Mouse (Mus musculus) stomach, postnatal 0 days (tissue): ENCODE data around the gene Tgm3.

Experiments used
- CTCF ChIP-seq: IDR thresholded peaks from 2 replicates; pipeline ENCODE4 v1.5.1; 2016; ENCODE audit warnings: antibody characterized with exemption, low read depth, mild to moderate bottlenecking, moderate library complexity
- EP300 ChIP-seq: optimal IDR thresholded peaks from 2 replicates; pipeline ENCODE3; 2016; ENCODE audit warnings: antibody characterized with exemption

GRCm38 (mm10) chr2:129999296-129999695 is 12.9 kb upstream of the Tgm3 start:
- no peak for TF ChIP-seq CTCF
- no peak for TF ChIP-seq EP300
